Mouse (Mus musculus) liver, postnatal 0 days (tissue): ENCODE data around the gene Klf7.

Experiments
- CTCF ChIP-seq: sonication (generic); IDR thresholded peaks from 2 replicates; pipeline ENCODE4 v1.5.1; 2016; ENCODE audit warnings: antibody characterized with exemption, low read depth
- EP300 ChIP-seq: IDR thresholded peaks from 2 replicates; pipeline ENCODE4 v1.6.1; 2016; ENCODE audit warnings: antibody characterized with exemption, low read depth, mild to moderate bottlenecking

DNA sequence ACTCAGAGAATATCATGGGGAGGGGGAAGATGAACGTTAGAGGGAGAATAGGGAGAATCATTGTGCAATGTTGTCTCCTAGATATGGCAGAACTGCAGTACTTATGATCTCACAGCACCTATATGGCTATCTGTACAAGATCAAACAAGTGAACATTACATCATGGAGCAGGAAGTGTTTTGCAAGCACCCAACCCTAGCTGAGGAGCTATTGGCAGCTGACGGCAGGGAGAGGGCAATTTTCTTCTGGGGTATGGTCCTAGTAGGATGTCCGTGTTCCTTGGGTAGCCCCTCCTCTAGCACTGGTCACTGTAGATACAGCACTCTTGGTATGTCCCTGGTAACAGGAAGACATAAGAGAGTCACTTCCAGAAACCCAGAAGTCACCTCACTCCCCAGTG, 17.4 kb downstream of the Klf7 start:
- TF ChIP-seq EP300 (no peak), CTCF (no peak)
